Mouse (Mus musculus) lung, embryonic 14.5 days (tissue): Measurements from ENCODE around the gene Aox4. TPM values are rescaled to one million over a fixed set of nuclear protein-coding genes. Genes with fewer than 3 reads are reported as not detected.

Experiments
- ATAC-seq: fragments of 200-750 bp; cut with Nextera tagmentation; 2 replicates; pipeline ENCODE4 v1.8.0; 2017; ENCODE audit warnings: mild to moderate bottlenecking, moderate TSS enrichment, moderate library complexity; ENCODE audit not compliant: insufficient read depth
- DNase-seq: peaks from one replicate; pipeline ENCODE4 v3.0.0-alpha.2; 2015
- H3K27ac ChIP-seq: fragments of 300-500 bp; sonication (generic); 2 replicates; pipeline ENCODE4 v1.5.1; 2014; ENCODE audit warnings: low read depth, mild to moderate bottlenecking, moderate library complexity
- H3K27me3 ChIP-seq: fragments of 300-500 bp; sonication (generic); 2 replicates; pipeline ENCODE4 v1.6.1; 2014; ENCODE audit warnings: low read length, control low read depth; ENCODE audit not compliant: insufficient read depth
- H3K36me3 ChIP-seq: fragments of 300-500 bp; sonication (generic); 2 replicates; pipeline ENCODE4 v1.6.1; 2014; ENCODE audit warnings: control low read depth; ENCODE audit not compliant: insufficient read depth
- H3K4me1 ChIP-seq: fragments of 300-500 bp; sonication (generic); 2 replicates; pipeline ENCODE4 v1.6.1; 2014; ENCODE audit warnings: antibody characterized with exemption, control low read depth; ENCODE audit not compliant: insufficient read depth
- H3K4me2 ChIP-seq: fragments of 300-500 bp; sonication (generic); 2 replicates; pipeline ENCODE4 v1.6.1; 2014; ENCODE audit warnings: mild to moderate bottlenecking
- H3K4me3 ChIP-seq: fragments of 300-500 bp; sonication (generic); 2 replicates; pipeline ENCODE4 v1.5.1; 2014; ENCODE audit warnings: low read depth, low read length
- H3K9ac ChIP-seq: fragments of 300-500 bp; sonication (generic); 2 replicates; pipeline ENCODE4 v1.6.1; 2014
- H3K9me3 ChIP-seq: fragments of 300-500 bp; sonication (generic); 2 replicates; pipeline ENCODE4 v1.6.1; 2016; ENCODE audit warnings: low read depth, low read length, control low read depth
- CTCF ChIP-seq: IDR thresholded peaks from 2 replicates; pipeline ENCODE4 v1.5.1; 2016; ENCODE audit warnings: antibody characterized with exemption, low read depth
- WGBS: fragments of 180-500 bp; shearing (Covaris S2); extraction: QIAGEN DNeasy Blood & Tissue Kit; methylation state at CpG from one replicate; pipeline ENCODE4 v1.1.7; 2014; 5-methylcytosine and 5-hydroxymethylcytosine counted together
- polyA plus RNA-seq: library from polyadenylated mRNA; unstranded; fragments of >200 nt; fragmentation: Nextera tagmentation; extraction: Ambion mirVana; gene quantifications from 2 replicates; pipeline ENCODE4 v1.2.1, GENCODE M21; 2014

Gene Aox4
- polyA plus RNA-seq, 1 experiment from 2014 or later, result 0.22 TPM

DNA sequence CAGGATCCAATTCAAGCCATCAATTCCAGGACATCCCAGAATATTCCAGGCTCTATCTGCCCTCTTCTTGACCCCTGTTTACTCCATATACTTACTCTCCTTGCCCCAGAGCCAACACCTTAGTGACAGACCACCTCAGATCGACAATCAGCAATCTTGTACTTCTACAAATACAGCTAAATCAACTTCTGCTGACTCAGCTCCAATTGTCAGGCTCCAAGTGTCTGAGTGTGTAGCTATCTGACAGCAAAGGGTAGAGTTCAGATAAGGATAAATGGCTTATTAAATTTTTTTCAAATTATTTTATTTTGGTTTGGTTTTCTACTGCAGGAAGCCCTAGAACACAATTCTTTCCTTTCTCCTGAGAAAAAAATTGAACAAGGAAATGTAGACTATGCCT is 38.3 kb downstream of the Aox4 start:
- H3K27ac ChIP-seq, result no peak overlapping the region
- H3K27me3 ChIP-seq, result no peaks in the 10 kb centered on the region
- no peaks in the 10 kb centered on the region for H3K9me3 ChIP-seq
- no peak overlapping the region for H3K4me3 ChIP-seq
- ATAC-seq (no peak), DNase-seq (no peak)
- H3K4me1 ChIP-seq, result no peaks in the 10 kb centered on the region
- H3K9ac ChIP-seq, result no peak overlapping the region
- no peaks in the 10 kb centered on the region for H3K36me3 ChIP-seq
- no peak overlapping the region for H3K4me2 ChIP-seq
- WGBS, result 43% methylated on average over 1 of the region's 1 CpGs
- no peak for TF ChIP-seq CTCF

DNA sequence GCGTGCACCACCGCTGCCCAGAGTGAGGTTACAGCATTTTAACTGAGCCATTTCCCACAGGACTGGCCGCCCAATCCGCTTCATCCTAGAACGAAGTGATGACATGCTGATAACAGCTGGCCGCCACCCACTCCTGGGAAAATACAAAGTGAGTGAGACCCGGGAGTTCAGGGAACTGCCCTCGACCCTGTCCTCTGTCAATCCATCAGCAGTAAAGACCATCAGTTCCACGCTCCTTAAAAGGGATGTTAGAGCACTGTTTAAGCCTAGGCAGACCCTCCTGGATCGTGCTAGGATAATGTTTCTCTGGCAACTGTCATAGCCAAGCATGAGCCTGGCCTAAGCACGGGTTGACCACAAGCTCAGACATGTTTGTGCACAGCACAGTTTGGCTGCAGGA is 43.3 kb downstream of the Aox4 start:
- Histone ChIP-seq H3K4me1 (no peaks in the 10 kb centered on the region), H3K27ac (no peak overlapping the region), H3K4me3 (no peak overlapping the region), H3K36me3 (no peaks in the 10 kb centered on the region), H3K4me2 (no peak overlapping the region), H3K27me3 (no peaks in the 10 kb centered on the region), H3K9me3 (no peaks in the 10 kb centered on the region), H3K9ac (no peak overlapping the region)
- DNase-seq (peak; percentile 57), ATAC-seq (peak; percentile 60)
- WGBS, result 42% methylated on average over 11 of the region's 11 CpGs
- no peak for TF ChIP-seq CTCF

DNA sequence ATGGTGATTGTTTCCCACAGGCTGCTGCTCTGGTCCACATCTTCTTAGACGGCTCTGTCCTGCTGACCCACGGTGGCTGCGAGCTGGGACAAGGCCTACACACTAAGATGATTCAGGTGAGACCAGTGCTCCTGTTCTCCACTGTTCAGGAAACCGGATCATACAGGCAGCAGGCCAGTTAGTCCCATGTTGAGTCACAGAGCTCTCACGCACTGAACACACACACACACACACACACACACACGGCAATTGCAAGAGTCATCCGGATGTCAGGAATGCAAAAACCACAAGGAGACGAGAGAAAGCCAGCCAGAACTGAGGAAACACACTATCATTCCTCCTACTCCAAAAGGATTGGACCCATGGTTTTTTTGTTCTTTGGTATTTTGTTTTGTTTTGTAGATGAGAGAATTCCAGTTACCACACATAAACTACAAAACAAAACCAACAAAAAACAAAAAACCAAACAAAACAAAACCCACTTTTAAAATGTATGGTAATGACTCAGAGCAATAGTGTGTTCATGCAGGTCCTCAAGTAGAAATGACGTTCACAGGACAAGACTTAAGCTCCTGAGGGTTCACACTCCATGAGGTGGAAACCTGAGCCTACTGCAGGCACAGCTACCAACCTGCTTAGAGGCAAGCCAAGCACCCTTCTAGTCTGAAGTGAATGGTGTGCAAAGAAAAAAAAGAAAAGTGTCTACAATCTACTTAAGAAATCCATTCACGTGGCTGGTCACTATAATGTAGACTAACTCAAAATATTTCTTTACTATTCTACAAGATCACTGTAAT is 47.2 kb downstream of the Aox4 start:
- Histone ChIP-seq H3K36me3 (no peaks in the 10 kb centered on the region), H3K4me3 (no peak overlapping the region), H3K9ac (no peak overlapping the region), H3K9me3 (no peaks in the 10 kb centered on the region), H3K4me2 (no peak overlapping the region), H3K27ac (no peak overlapping the region), H3K27me3 (no peaks in the 10 kb centered on the region), H3K4me1 (no peaks in the 10 kb centered on the region)
- WGBS, result 68% methylated on average over 10 of the region's 10 CpGs
- ATAC-seq (no peak), DNase-seq (no peak)
- no peak for TF ChIP-seq CTCF

DNA sequence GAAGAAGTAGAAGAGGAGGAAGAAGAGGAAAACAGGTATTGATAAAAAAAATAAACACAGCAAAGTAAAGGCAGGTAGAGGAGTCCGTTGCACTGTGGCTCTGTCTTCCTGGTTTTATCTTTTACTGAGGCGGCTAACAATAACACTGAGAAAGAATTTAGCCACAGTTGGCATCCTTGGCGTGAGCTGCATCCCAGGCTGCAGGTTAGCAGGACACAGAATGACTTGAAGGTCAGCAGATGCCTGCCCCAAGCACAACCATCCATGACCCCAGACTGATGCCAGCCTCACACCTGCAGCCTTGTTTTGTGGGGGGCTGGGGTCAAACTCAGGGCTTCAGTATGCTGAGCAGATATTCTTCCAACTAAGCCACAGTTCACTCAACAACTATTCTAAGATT is 50.1 kb downstream of the Aox4 start:
- no peak overlapping the region for H3K27ac ChIP-seq
- H3K9ac ChIP-seq, result no peak overlapping the region
- H3K4me1 ChIP-seq, result no peaks in the 10 kb centered on the region
- ATAC-seq (no peak), DNase-seq (no peak)
- no peak overlapping the region for H3K4me3 ChIP-seq
- no peaks in the 10 kb centered on the region for H3K9me3 ChIP-seq
- no peak overlapping the region for H3K4me2 ChIP-seq
- TF ChIP-seq CTCF, result no peak
- H3K36me3 ChIP-seq, result no peaks in the 10 kb centered on the region
- 31% methylated on average over 3 of the region's 3 CpGs for WGBS
- no peaks in the 10 kb centered on the region for H3K27me3 ChIP-seq

DNA sequence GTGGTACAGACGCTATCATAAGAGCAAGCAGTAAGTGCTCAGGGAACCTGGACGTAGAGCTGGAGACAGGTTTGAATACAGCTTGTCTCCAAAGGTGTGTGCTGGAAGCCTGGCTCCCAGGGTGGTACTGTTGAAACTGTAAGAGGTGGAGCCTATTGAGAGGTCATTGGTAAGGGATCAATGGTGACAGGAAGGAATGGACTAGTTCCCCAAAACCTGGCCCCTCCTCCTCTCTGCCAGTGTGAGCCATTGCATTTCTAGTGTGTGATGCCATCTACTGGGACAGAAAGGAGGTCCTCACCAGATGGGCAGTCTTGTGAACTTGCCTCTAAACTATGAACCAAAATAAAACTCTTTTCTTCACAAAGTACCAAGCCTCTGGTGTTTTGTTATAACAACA is 58.0 kb downstream of the Aox4 start:
- H3K4me3 ChIP-seq, result no peak overlapping the region
- no peaks in the 10 kb centered on the region for H3K36me3 ChIP-seq
- H3K27me3 ChIP-seq, result no peaks in the 10 kb centered on the region
- no peak overlapping the region for H3K9ac ChIP-seq
- H3K9me3 ChIP-seq, result no peaks in the 10 kb centered on the region
- no peak for DNase-seq
- H3K4me1 ChIP-seq, result no peaks in the 10 kb centered on the region
- WGBS, result 80% methylated on average over 2 of the region's 2 CpGs
- H3K27ac ChIP-seq, result no peak overlapping the region
- no peak for TF ChIP-seq CTCF
- ATAC-seq, result no peak
- no peak overlapping the region for H3K4me2 ChIP-seq

DNA sequence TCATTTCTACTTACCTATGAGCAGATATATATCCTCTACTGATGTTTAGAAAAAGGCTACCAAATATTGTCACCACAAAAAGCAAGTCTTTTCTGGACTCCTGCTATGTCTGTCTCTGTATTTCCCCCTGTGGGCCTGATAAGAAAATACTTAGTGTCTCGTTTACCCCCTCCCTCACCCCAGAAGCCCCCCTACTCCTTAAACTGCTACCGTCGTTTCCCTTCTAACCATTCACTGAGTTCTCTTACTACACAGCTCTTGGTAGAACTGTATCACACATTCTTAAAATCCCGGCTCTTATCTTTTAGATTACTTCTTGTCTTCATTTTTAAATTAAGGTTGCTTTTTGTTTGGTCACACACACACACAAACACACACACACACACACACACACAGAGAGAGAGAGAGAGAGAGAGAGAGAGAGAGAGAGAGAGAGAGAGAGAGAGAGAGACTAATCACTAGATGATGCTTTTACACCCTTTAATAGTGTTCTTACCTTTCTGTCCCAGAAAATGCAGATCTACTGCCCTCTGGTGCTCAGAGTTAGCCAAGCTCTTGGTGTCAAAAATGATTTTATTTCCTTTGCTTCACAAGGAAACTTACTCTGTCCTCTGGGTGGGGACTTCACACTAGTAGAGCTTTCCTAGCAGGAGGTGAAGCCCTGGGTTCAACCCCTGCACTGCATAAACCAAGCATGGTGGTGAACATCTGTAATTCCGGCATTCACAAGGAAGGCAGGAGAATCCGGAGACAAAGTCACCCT is 60.8 kb downstream of the Aox4 start:
- Histone ChIP-seq H3K27me3 (no peaks in the 10 kb centered on the region), H3K4me2 (no peak overlapping the region), H3K9ac (no peak overlapping the region), H3K4me3 (no peak overlapping the region), H3K36me3 (no peaks in the 10 kb centered on the region), H3K4me1 (no peaks in the 10 kb centered on the region), H3K9me3 (no peaks in the 10 kb centered on the region), H3K27ac (no peak overlapping the region)
- WGBS, result 43% methylated on average over 6 of the region's 6 CpGs
- DNase-seq (peak; percentile 92), ATAC-seq (no peak)
- peak; percentile 70 for TF ChIP-seq CTCF

DNA sequence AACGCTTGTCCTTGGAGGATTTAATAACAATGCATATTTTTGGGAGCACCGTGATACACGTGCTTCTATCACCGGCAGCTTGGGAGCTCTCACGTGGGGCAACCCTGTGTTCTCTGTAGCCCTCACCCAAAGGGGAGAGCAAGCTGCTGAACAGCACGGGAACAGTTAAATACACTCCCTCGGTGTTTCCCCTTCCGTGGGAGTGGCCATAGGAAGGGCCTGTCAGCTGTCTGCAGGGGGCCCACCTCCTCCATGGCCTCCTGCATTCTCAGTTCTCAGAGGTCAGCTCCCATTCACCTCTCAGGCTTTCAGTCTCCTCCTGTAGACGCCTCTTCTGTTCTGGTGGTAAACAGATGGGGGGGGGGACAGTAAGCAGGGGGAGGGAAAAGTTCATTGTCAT is 65.7 kb downstream of the Aox4 start:
- TF ChIP-seq CTCF, result no peak
- Histone ChIP-seq H3K4me1 (no peaks in the 10 kb centered on the region), H3K9me3 (no peaks in the 10 kb centered on the region), H3K4me3 (no peak overlapping the region), H3K4me2 (no peak overlapping the region), H3K27ac (no peak overlapping the region), H3K9ac (no peak overlapping the region), H3K27me3 (no peaks in the 10 kb centered on the region), H3K36me3 (no peaks in the 10 kb centered on the region)
- ATAC-seq (no peak), DNase-seq (no peak)
- WGBS, result 23% methylated on average over 9 of the region's 9 CpGs
